Mouse (Mus musculus) kidney, adult 18-20 months (tissue): ENCODE measurements at regions not wholly inside any gene's neighbourhood (a gene's known extent, or its start where the extent isn't known, plus 50 kb on each side); places are given as distances from the start of the nearest gene placed in this dataset.
A peak's percentile ranks its signal among the peaks of the same experiment; 100 is the strongest.

Source experiments
- DNase-seq: peaks from one replicate; pipeline ENCODE4 v3.0.0; 2021

GRCm38 (mm10) chrX:68313486-68313885, 364.9 kb upstream of the Fmr1 start:
- DNase-seq, result peak; percentile 57
